Mouse (Mus musculus) forebrain, postnatal 0 days (tissue): ENCODE results near the gene Gm9376. TPM values are rescaled to one million over a fixed set of nuclear protein-coding genes. Genes with fewer than 3 reads are reported as not detected.
A peak's percentile ranks its signal among the peaks of the same experiment; 100 is the strongest.

ENCODE experiments used
- ATAC-seq: fragments of 200-750 bp; cut with Nextera tagmentation; 2 replicates; pipeline ENCODE4 v1.8.0; 2017; ENCODE audit warnings: mild to moderate bottlenecking, moderate library complexity
- DNase-seq: peaks from one replicate; pipeline ENCODE4 v3.0.0-alpha.2; 2015
- H3K27ac ChIP-seq: fragments of 300-500 bp; sonication (generic); 2 replicates; pipeline ENCODE4 v1.5.1; 2014; ENCODE audit warnings: low read depth, mild to moderate bottlenecking, antibody characterized with exemption, low read length, moderate library complexity, mixed read lengths
- H3K27me3 ChIP-seq: fragments of 300-500 bp; sonication (generic); 2 replicates; pipeline ENCODE4 v1.6.1; 2014; ENCODE audit warnings: mild to moderate bottlenecking, low read length, mixed read lengths; ENCODE audit not compliant: insufficient read depth
- H3K36me3 ChIP-seq: fragments of 300-500 bp; sonication (generic); 2 replicates; pipeline ENCODE4 v1.6.1; 2014; ENCODE audit warnings: mild to moderate bottlenecking, moderate library complexity; ENCODE audit not compliant: insufficient read depth
- H3K4me1 ChIP-seq: fragments of 300-500 bp; sonication (generic); 2 replicates; pipeline ENCODE4 v1.6.1; 2014; ENCODE audit warnings: antibody characterized with exemption; ENCODE audit not compliant: insufficient read depth
- H3K4me2 ChIP-seq: fragments of 300-500 bp; sonication (generic); 2 replicates; pipeline ENCODE4 v1.6.1; 2014; ENCODE audit warnings: low read depth, mild to moderate bottlenecking, moderate library complexity
- H3K4me3 ChIP-seq: fragments of 300-500 bp; sonication (generic); 2 replicates; pipeline ENCODE4 v1.5.1; 2014; ENCODE audit warnings: low read depth, low read length, mixed read lengths
- H3K9ac ChIP-seq: fragments of 300-500 bp; sonication (generic); 2 replicates; pipeline ENCODE4 v1.6.1; 2014; ENCODE audit warnings: mild to moderate bottlenecking
- H3K9me3 ChIP-seq: fragments of 300-500 bp; sonication (generic); 2 replicates; pipeline ENCODE4 v1.6.1; 2016; ENCODE audit warnings: low read length
- CTCF ChIP-seq: sonication (generic); IDR thresholded peaks from 2 replicates; pipeline ENCODE4 v1.5.1; 2016; ENCODE audit warnings: antibody characterized with exemption, control low read depth, low read depth
- WGBS: fragments of 180-500 bp; shearing (Covaris S2); extraction: QIAGEN DNeasy Blood & Tissue Kit; methylation state at CpG from one replicate; pipeline ENCODE4 v1.1.7; 2014; 5-methylcytosine and 5-hydroxymethylcytosine counted together
- microRNA-seq, 2 experiments: library from miRNA; unstranded; fragments of <30 nt; microRNA quantifications; one replicate each; pipeline ENCODE4; 2016
- polyA plus RNA-seq: library from polyadenylated mRNA; unstranded; fragments of >200 nt; fragmentation: Nextera tagmentation; extraction: Ambion mirVana; gene quantifications from 2 replicates; pipeline ENCODE4 v1.2.1, GENCODE M21; 2015
- total RNA-seq: library from RNA; depleted of rRNA; stranded (reverse); fragments of >200 nt; gene quantifications from 2 replicates; pipeline ENCODE4 v1.2.3, GENCODE M21; 2014; rRNA removed

Gene Gm9376
- total and polyA plus RNA-seq, 2 experiments from 2014 or later = not detected

- no peak for ATAC-seq
- 78% methylated on average over 9 of the region's 9 CpGs for WGBS
These were observed 37.8 kb downstream of the Gm9376 start for GRCm38 (mm10) chr14:118304560-118304959.

GRCm38 (mm10) chr14:118305951-118306350 is 39.2 kb downstream of the Gm9376 start:
- DNase-seq (no peak), ATAC-seq (no peak)
- WGBS = 29% methylated on average over 9 of the region's 9 CpGs
- Histone ChIP-seq H3K9ac (no peak overlapping the region), H3K36me3 (no peaks in the 10 kb centered on the region), H3K4me3 (no peak overlapping the region), H3K4me1 (no peaks in the 10 kb centered on the region), H3K27ac (no peak overlapping the region), H3K27me3 (no peaks in the 10 kb centered on the region), H3K9me3 (no peaks in the 10 kb centered on the region), H3K4me2 (no peak overlapping the region)
- TF ChIP-seq CTCF = no peak

More at GRCm38 (mm10) chr14:118304560-118304959, 37.8 kb downstream of the Gm9376 start:
- DNase-seq = no peak
- Histone ChIP-seq H3K27ac (no peak overlapping the region), H3K4me1 (no peaks in the 10 kb centered on the region), H3K4me3 (no peak overlapping the region), H3K36me3 (no peaks in the 10 kb centered on the region), H3K4me2 (no peak overlapping the region), H3K27me3 (no peaks in the 10 kb centered on the region), H3K9ac (no peak overlapping the region), H3K9me3 (no peaks in the 10 kb centered on the region)
- no peak for TF ChIP-seq CTCF

GRCm38 (mm10) chr14:118307060-118307459 is 40.3 kb downstream of the Gm9376 start:
- H3K36me3 ChIP-seq = no peaks in the 10 kb centered on the region
- H3K27me3 ChIP-seq = no peaks in the 10 kb centered on the region
- DNase-seq (no peak), ATAC-seq (no peak)
- H3K27ac ChIP-seq = no peak overlapping the region
- no peak overlapping the region for H3K4me3 ChIP-seq
- H3K4me1 ChIP-seq = no peaks in the 10 kb centered on the region
- no peak for TF ChIP-seq CTCF
- no peak overlapping the region for H3K9ac ChIP-seq
- H3K9me3 ChIP-seq = no peaks in the 10 kb centered on the region
- 75% methylated on average over 8 of the region's 8 CpGs for WGBS
- no peak overlapping the region for H3K4me2 ChIP-seq

- Histone ChIP-seq H3K4me1 (no peaks in the 10 kb centered on the region), H3K4me3 (no peak overlapping the region), H3K36me3 (no peaks in the 10 kb centered on the region), H3K9ac (no peak overlapping the region), H3K9me3 (no peaks in the 10 kb centered on the region), H3K27me3 (no peaks in the 10 kb centered on the region), H3K4me2 (no peak overlapping the region), H3K27ac (no peak overlapping the region)
- no peak for TF ChIP-seq CTCF
- DNase-seq = no peak
- WGBS = 94% methylated on average over 8 of the region's 8 CpGs
- ATAC-seq = no peak
These were observed 44.9 kb downstream of the Gm9376 start for GRCm38 (mm10) chr14:118311703-118312102.

GRCm38 (mm10) chr14:118312664-118313063 is 45.9 kb downstream of the Gm9376 start:
- Histone ChIP-seq H3K9ac (no peak overlapping the region), H3K9me3 (no peaks in the 10 kb centered on the region), H3K27ac (no peak overlapping the region), H3K36me3 (no peaks in the 10 kb centered on the region), H3K4me1 (no peaks in the 10 kb centered on the region), H3K4me3 (no peak overlapping the region), H3K4me2 (no peak overlapping the region), H3K27me3 (no peaks in the 10 kb centered on the region)
- no peak for ATAC-seq
- no peak for DNase-seq
- TF ChIP-seq CTCF = 0 out of 2 replicates have a peak, but pooled peaks have one; percentile 3
- WGBS = 89% methylated on average over 10 of the region's 10 CpGs

GRCm38 (mm10) chr14:118313931-118314330 is 47.2 kb downstream of the Gm9376 start:
- Histone ChIP-seq H3K27me3 (no peaks in the 10 kb centered on the region), H3K4me1 (peaks cover 3% of the 10 kb centered on the region; the same call in 1 of the 2 replicates), H3K4me3 (no peak overlapping the region), H3K9me3 (no peaks in the 10 kb centered on the region), H3K27ac (no peak overlapping the region), H3K4me2 (no peak overlapping the region), H3K36me3 (no peaks in the 10 kb centered on the region), H3K9ac (no peak overlapping the region)
- no peak for TF ChIP-seq CTCF
- ATAC-seq = no peak
- WGBS = 95% methylated on average over 3 of the region's 3 CpGs
- DNase-seq = no peak

GRCm38 (mm10) chr14:118317260-118317659 is 50.5 kb downstream of the Gm9376 start:
- H3K9me3 ChIP-seq = no peaks in the 10 kb centered on the region
- H3K4me1 ChIP-seq = peaks cover 4% of the 10 kb centered on the region; the same call in 1 of the 2 replicates
- no peaks in the 10 kb centered on the region for H3K27me3 ChIP-seq
- no peaks in the 10 kb centered on the region for H3K36me3 ChIP-seq
- DNase-seq (peak; percentile 61), ATAC-seq (peak; percentile 85)
- WGBS = 29% methylated on average over 9 of the region's 9 CpGs
- H3K9ac ChIP-seq = no peak overlapping the region
- no peak overlapping the region for H3K27ac ChIP-seq
- no peak for TF ChIP-seq CTCF
- H3K4me3 ChIP-seq = no peak overlapping the region
- H3K4me2 ChIP-seq = no peak overlapping the region

Small RNA genes within 50 kb of the gene (microRNA-seq; reads per million reads assigned to microRNA genes)
- 0 reads per million in 2 experiments for gene Mir6241

Other genes starting within 250 kb of the Gm9376 start
- 1.0 and 1.8 TPM in 2 replicates for gene Dct, start 214.7 kb upstream of the Gm9376 start, total RNA-seq
- gene Dct, start 214.7 kb upstream of the Gm9376 start, polyA plus RNA-seq = 1.0 and 1.2 TPM in 2 replicates
- 8.8 and 8.9 TPM in 2 replicates for gene Tgds, start 134.2 kb upstream of the Gm9376 start, total RNA-seq
- gene Tgds, start 134.2 kb upstream of the Gm9376 start, polyA plus RNA-seq = 7.2 and 8.4 TPM in 2 replicates
- 33.4 and 37.7 TPM in 2 replicates for gene Gpr180, start 129.8 kb upstream of the Gm9376 start, total RNA-seq
- 37.5 and 38.2 TPM in 2 replicates for gene Gpr180, start 129.8 kb upstream of the Gm9376 start, polyA plus RNA-seq
- gene Sox21, start 29.9 kb upstream of the Gm9376 start, total RNA-seq = 9.3 and 14.2 TPM in 2 replicates
- 3.3 and 4.3 TPM in 2 replicates for gene Sox21, start 29.9 kb upstream of the Gm9376 start, polyA plus RNA-seq